Mouse (Mus musculus) thymus, postnatal 36 days (tissue): ENCODE data around the gene Hist2h2aa1.
A peak's percentile ranks its signal among the peaks of the same experiment; 100 is the strongest.
"Not testable (repeated sequence)": the region's sequence is repeated elsewhere in the genome, so short reads cannot be mapped to it uniquely, and the experiment has no call there.

Experiments
- DNase-seq, 2 experiments: peaks; one replicate each; pipeline ENCODE4 v3.0.0; 2022; ENCODE audit warnings: mixed read lengths in 2 of 2

Hist2h2aa1 gene

DNA sequence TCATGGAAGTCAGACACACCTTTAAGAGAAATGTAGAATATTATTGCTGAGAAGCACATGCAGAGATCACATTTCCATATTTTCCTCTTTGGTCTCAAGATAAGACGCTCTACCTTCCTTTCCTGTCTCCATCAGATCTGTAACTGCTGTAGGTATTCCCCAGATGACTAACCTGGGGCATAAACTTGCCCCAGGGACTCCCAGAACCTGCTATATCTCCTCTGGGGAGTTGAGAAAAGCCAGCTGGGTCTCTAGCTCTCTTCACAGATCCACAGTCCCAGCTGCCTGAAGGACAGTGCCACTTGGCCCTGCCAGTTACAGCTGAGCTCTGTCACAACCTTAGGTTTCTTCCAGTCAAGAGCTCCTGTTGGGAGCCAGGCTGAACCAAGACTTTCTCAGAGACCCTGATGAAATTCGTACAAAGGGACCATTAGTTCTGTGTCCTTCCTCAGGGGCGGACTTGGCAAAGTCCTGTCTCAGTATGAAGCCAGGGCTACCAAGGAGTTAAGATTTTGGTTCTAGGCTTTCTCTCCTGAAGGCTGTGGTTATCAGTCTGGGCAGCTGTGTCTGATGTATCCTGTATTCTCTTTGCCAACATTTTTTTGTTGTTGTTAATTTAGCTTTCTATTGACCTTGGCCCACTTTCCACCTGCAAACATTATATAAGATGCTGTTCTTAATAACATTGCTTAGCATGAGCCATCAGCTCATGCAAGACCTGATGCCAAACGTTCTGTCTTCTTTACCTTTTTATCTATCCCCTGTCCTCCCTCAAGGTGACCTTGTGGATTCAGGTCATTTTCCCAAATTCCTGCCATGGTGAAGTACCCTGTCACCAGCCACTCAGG is 14.2 kb upstream of the Hist2h2aa1 start:
- DNase-seq: no peak

DNA sequence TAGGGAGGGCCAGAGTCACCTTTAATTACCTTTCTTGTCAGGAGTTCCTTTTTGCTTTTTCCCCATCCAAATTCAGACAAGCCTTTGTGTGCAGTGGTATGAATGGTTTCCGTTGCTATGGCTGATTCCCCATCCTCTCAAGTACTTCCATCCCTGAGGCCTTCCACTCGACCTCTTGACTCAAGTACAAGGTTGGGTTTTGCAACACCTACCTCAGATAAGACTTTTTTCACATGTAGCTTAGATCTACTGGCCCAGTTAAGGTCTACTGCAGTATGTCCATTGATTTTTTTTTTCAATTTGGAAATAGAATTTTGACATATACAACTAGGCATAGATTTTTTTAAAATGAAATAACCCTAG is 13.6 kb upstream of the Hist2h2aa1 start:
- DNase-seq: no peak

DNA sequence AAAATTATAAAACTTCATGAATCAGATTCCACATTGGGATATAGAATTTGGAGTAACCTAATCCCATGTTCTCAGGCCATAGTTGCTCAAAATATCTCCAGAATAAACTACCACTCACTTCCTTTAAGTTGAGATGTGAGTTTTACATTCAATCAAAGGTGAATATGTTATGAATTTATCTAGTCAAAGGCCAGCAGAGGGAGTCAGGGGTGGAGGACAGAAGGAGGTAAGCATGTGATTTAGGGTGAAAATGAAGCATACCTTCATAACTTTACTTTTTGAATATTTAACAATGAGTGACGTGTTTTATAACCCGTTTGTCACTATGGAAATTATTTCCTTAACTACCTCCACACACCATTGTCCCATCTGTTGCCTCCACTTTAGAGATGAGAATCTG is 10.4 kb upstream of the Hist2h2aa1 start:
- DNase-seq: no peak

DNA sequence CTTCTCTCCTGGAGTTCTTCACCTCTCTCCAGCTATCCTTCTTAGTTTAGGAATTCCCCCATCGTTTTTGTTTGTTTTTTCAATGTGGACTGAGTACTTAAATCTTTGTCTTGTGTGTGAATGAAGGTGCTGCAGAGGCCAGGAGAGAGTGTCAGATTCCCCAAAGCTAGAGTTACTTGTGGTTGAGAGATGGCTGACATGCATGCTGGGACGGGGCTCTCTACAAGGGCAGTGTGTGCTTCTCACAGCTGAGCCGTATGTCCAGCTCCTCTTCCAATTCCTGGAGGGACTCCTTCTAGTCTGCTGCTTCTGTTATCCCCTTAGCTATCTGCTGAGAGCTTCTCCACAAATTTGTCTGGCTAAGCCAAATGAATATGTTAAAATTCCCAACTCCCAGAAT is 9.5 kb upstream of the Hist2h2aa1 start:
- DNase-seq: no peak

DNA sequence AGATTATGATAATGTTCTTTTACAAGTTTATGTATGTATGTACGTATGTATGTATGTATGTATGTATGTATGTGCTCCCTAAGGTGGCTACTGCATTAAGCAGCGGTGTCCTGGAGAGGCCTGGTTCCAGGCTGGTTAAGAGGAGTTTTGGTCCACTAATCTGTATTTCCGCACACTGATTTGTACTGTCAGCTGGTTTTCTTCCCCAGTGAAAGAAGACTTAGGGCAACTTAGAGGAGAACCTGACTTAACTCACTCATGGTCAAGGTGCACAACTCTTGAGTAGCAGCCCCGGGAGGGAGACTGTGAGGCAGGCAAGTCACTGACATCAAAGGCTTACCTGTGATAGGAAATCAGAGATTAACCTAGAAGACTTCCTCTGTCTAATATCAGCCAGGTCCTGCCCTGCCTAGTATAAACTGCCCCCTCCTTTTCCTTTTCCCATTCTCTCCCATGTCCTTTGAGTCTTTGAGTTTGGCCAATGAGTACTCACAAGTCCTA is 8.4 kb upstream of the Hist2h2aa1 start:
- no peak for DNase-seq

DNA sequence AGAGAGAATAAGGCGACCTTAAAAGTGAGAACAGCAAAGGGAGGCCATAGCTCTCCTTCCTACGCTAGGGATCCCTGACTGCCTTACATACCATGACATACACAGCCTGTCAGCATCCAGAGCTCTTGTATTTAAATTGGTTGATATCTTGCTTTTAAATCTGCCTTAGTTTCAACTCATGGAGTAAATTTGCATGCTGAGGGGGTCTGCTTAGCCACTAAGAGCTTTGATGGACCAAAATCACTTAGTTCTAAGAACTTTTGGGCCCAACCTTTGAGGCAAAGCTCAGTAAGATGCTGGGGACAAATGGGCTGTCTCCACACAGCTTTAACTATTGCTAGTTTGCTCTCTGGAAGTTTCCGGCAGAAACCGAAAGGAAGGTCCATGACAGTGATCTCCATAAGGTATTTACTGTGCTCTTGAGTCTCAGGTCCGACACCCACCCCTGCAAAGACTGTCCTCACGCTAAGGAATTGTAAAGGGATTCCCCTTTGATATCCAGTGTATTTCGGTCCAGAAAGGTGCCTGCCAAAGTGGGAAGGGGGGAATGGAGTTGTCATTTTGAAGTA is 7.9 kb upstream of the Hist2h2aa1 start:
- DNase-seq: no peak

DNA sequence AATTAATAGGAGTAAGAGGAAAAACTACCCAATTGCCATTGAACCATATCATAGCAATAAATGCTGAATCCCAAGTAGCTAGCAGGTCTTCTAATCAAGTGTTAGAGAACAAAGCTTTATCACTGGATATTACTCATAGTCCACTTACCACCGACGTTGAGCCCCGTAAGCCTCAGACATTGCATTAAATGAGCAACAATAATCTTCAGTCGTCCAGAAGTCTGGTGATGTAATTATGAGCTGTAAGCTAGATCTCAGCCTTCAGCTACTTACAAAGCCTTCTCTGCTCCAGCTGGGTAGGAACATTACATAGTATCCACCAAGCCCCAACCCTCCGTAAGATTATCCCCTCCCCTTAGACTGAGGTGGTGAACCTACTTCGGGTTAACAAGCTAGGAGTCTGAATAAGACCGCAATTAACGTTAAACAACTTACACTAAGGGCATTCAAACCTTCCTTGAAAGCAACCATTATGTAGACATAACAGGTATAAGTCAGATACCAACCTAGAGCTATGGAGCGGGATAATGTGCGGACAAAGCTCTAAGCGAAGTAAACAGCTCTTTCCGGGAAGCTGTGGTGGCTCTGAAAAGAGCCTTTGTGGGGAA is 7.3 kb upstream of the Hist2h2aa1 start:
- DNase-seq: no peak

DNA sequence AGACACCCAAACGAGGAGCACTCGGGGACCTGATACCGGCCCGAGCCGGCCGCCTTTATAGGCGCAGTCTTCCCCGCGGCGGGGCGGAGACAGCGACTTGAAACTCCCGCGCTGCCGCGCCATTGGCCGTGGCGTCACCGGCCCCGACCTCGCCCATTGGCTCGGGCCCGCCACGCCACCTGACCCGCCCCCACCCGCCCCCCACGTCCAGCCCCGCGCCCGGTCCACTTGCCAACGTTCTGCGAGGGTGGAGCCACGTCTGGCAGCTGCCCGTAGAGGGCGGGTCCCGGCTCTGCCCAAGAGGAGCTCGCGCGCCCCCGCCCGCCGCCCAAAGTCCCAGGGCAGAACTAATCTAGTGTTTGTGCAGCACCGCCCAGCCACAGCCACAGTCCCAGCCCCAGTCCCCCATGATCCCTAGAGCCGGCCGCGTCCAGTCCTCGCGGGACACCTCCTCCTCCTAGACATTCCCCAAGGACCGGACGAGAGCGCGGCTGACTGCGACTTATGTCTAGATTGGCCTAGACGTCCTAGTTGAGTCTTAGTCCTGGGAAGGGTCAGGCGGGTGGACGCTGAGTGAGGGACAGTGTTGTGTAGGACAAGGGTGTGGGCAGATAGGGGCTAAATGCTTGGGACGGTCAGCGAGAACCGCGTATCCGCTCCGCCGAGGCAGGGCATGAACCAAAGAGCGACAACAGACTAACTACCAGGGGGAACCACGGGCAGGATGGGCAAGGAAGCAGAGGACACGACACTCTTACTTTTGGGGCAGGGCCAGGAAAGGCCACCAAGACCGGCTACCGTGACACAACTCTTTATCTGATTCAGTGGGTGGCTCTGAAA is 6.1 kb upstream of the Hist2h2aa1 start, which contains the start of gene Hist2h3c2:
Hist2h3c2 (minus strand) TSS at position 174 of the 840 bp plus-strand sequence.
- DNase-seq: peak; percentile 33 to 64

DNA sequence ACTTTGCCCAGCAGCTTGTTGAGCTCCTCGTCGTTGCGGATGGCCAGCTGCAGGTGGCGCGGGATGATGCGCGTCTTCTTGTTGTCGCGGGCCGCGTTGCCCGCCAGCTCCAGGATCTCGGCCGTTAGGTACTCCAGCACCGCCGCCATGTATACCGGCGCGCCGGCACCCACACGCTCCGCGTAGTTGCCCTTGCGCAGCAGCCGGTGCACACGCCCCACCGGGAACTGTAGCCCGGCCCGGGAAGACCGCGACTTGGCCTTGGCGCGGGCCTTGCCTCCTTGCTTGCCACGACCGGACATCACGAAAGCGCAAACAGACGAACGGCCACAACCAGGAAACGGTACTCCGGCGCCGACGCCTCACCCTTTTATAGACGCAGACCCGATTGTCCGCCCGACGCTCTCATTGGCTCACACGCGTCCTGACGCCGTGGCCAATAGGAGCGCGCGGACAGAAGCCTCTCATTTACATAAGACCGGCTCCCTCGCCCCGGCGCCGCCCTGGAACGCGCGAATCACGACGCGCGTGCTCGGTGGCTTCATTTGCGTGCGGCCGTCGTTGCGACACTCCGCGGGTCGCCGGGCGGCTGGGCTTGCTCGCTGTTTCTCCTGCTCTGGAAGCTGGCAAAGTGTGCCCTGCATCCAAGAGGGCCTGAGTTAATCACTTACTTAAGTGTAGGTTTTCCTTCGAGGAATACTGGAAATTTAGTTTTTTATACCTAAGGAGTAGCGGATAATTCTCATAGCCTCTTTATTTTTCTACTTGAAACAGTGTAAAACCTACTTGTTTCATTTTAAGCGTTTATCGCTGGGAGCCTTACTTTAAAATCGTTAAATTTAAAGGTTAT is 5.1 kb upstream of the Hist2h2aa1 start, which contains the start of gene Hist2h2aa2:
Hist2h2aa2 (minus strand) TSS at position 328 of the 850 bp plus-strand sequence.
- DNase-seq: peak; percentile 94 to 95

DNA sequence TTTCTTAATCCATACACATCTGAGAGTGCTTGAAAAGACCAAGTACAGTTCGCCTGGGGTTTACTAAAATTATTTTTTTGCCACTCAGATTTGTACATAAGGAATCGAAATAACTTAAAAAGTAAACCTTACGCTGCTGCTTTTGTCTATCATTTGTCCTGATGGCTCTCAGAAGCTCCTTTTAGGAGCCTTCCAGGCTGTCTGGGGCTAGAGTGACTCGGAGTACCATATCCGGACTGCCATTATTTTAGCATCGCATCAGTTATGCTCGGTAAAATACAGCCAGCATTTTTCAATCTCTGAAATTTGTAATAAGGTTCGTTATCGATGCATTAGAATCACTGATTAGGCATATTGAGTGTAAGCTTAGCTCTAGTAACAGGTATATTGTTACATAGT is 4.5 kb upstream of the Hist2h2aa1 start:
- DNase-seq: no peak

DNA sequence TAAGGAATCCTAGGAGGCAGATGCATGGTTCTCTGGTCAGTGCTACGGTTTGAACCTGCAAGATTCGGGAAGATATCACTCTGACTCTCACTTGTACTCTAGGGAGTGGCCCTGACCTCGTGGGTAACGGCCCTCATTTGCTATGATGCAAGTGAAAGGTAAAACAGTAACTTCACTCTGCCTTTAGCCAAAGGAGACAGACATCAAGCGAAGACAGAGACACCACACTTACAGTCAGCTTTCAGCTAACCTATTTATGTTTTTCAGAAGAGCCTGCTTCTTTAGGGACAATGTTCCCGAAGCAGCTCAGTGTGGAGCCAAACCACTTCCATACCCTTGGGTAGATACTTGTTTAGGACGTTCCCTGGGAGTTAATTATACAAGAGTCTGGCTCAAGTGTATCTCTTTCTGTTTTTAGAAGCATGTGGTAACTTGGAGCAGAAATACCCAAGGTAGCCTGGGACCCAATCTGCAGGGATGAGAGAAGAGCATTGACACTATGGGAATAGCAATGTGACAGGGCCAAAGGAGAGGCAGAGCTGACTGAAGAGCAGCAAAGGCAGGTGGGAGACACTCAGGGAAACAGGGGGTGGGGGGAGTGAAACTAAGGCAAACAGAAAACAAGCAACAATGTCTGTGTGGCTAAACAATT is 1.2 kb upstream of the Hist2h2aa1 start:
- peak; percentile 19 to 28 for DNase-seq

DNA sequence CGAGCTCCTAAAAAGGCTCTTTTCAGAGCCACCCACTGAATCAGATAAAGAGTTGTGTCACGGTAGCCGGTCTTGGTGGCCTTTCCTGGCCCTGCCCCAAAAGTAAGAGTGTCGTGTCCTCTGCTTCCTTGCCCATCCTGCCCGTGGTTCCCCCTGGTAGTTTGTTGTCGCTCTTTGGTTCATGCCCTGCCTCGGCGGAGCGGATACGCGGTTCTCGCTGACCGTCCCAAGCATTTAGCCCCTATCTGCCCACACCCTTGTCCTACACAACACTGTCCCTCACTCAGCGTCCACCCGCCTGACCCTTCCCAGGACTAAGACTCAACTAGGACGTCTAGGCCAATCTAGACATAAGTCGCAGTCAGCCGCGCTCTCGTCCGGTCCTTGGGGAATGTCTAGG is 721 bp downstream of the Hist2h2aa1 start:
- DNase-seq: peak in 1 of 2 experiments; percentile 20

DNA sequence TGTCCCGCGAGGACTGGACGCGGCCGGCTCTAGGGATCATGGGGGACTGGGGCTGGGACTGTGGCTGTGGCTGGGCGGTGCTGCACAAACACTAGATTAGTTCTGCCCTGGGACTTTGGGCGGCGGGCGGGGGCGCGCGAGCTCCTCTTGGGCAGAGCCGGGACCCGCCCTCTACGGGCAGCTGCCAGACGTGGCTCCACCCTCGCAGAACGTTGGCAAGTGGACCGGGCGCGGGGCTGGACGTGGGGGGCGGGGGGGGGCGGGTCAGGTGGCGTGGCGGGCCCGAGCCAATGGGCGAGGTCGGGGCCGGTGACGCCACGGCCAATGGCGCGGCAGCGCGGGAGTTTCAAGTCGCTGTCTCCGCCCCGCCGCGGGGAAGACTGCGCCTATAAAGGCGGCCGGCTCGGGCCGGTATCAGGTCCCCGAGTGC is 1.1 kb downstream of the Hist2h2aa1 start, which contains the start of gene Hist2h3c1:
Hist2h3c1 (plus strand) TSS at position 259 of the 430 bp plus-strand sequence.
- not testable (repeated sequence) for DNase-seq

DNA sequence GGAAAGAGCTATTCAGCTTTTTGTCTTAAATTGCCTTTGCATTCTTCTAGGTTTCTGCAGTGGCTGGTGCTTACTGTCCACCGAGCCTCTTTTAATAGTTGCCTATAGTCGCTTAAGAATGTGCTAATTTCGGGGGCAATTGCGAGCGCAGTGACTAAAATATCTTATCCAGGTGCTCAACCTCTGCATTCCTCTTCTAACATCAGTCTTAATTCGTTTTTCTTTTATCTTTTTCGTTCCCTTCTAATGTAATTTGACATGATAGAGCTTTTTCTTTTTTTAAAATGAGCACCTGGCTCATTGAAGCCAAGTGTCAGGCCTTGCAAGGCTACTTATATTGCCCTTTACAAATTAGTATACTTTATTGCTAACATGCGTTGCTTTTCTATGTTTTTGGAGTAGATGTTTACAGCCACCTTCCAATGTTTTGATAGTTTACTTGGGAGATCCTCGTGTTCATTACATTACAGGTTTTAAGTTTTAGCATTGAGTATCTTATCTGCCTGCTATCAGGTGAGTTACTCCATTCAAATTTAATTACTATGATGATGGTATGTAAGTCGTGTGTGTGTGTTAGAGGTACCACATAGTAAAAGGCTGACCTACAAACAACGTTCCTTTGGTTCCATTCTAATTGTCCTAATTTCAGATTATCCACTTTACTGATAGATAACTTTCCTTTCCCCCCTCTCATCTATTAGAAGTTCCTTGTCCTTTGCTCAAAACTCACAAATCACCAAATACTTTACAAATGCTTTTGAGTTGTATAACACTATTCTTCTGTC is 2.3 kb downstream of the Hist2h2aa1 start:
- DNase-seq: no peak

DNA sequence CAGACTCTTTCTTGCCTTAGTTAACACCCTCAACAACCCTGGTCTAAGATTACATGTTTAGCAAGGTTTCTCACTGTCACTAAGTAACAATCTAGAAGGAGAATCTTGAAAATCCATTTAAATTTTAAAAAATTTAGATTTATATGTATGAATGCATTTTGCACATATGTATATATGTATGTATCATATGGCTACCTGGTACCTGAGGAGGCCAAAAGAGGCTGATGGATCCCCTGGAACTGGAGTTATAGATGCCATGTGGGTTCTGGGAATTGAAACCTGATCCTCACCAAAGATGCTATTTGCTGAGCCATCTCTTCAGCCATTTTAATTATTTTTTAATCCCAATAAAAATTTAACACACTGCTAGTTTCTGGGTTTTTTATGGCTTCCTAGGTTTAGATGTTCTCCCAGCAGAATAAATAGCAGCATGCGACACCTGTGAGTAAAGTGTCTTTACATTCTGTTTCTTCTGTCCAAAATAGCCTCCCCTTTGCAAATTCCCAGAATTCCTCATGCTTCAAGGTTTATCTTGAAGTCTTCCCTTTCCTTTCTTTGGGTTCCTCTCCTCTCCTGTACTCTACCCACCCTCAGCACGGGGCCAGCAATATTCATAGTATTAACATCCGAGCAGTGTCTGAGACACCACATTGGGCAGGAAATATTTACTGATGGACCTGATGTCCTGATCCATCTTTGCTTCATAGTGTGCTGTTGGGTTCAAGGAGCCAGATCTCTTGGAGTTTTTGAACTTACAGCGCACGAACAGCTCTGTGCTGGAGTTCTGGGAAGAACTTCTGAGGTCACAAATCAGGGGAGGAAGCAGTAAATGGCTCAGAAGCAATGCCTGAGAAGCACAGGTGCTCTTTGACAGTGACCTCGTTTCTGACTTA is 3.1 kb downstream of the Hist2h2aa1 start:
- DNase-seq: no peak

DNA sequence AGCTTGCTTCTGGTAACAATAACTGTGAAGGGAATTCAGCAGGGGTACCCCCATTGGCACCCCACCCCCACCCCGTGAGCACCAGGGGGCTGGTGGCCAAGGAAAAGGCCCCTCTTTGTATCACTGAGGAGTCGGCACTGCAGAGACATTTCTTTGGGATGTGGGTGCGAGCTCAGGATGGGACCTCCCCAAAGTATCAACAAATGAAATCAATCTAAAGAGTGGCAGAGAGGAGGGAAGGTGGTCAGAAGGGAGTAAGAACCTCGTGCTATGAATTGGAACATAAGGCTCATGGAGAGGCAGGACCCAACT is 3.7 kb downstream of the Hist2h2aa1 start:
- DNase-seq: peak in 1 of 2 experiments; percentile 45

DNA sequence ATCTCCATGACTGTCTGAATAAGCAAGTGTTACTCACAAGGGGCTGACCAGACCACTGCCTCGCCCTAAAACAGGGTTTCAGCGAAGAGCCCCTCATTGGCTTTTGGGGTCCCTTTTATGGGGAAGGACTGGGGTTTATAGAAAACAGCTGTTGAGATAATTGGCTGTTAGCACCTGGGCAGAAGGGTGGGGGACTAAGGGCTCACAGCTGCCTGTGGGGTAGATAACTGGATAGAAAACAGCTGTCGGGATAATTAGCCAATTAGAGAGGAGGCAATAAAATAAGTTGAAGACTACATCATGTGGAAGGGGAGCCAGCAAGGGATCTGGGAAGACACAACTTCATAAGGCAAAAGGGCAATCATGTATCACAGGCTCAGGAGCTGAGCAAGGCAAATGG is 5.6 kb downstream of the Hist2h2aa1 start:
- DNase-seq: no peak

DNA sequence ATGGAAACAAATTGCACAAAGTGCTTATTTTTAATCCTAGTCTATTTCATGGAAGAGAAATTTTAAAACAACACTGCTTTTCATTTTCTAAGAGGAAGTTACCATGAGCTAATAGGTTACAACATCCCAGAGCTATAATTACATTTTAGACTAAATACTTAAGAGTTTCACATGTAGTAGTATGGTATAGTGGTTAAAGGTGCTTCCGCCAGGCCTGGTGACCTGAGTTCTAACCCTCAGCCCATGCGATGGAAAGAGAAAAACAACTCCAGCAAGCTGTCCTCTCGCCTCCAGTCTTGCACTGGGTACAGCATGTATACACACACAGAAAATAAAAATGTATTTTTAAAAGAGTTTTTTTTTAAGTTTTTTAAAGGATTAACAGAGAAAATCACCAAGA is 6.5 kb downstream of the Hist2h2aa1 start:
- no peak for DNase-seq

DNA sequence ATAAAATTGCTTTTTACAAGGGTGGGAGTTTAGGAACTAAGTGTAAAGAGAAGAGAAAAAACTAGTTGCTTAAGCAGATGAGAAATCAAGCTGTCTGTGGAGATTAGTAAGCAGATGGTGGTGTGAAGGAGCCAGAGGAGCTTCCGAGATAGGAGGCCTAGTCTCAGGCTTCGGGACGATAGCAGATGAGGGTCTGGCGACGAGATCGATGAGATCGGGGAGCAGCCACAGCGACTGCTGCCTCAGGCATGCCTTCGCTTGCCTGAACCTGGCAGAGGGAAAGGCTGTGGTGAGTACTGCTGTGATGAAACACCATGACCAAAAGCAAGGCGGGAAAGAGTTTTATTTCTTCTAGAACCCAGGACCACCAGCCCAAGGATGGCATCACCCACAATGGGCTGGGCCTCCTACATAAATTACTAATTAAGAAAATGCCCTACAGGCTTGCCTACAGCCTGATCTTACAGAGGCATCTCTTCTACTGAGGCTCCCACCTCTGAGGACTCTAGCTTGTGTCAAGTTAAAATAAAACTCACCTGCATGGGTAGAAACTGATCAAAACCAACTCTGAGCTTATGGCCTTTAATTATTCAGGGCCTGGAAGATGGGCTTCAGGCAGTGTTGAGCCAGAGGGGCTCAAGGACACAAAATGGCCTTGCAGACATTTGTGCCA is 9.5 kb downstream of the Hist2h2aa1 start:
- DNase-seq: no peak
